Mouse (Mus musculus): ENCODE measurements around the gene Erp29. TPM values are rescaled to one million over a fixed set of nuclear protein-coding genes. Genes with fewer than 3 reads are reported as not detected.
A peak's percentile ranks its signal among the peaks of the same experiment; 100 is the strongest.

Erp29 gene
- polyA plus RNA-seq, 1 experiment from 2014 or later: 122 TPM

- Histone ChIP-seq H3K4me2 (peak overlapping the region; percentile 87), H3K9me3 (ENCODE audit: control insufficient read depth, low read length) (no peaks in the 10 kb centered on the region), H3K27me3 (ENCODE audit: control insufficient read depth, insufficient read depth, low read length) (no peaks in the 10 kb centered on the region), H3K4me1 (ENCODE audit: control insufficient read depth, insufficient read depth, low read length) (peaks cover 12% of the 10 kb centered on the region), H3K27ac (ENCODE audit: low read depth, low read length) (peak overlapping the region; percentile 89), H3K36me3 (ENCODE audit: control insufficient read depth, insufficient read depth, low read length) (peaks cover 5% of the 10 kb centered on the region; the same call in 1 of the 2 replicates), H3K9ac (ENCODE audit: low read length) (peak overlapping the region; percentile 93), H3K4me3 (ENCODE audit: low read depth, low read length) (peak overlapping the region; percentile 90)
- DNase-seq (ENCODE audit: low spot score, missing footprints): no peak
- ATAC-seq (ENCODE audit: low FRiP score): no peak; the same call in 1 of the 2 replicates
- WGBS: 9% methylated on average over 9 of the region's 9 CpGs
Measured at GRCm38 (mm10) chr5:121452906-121453305, 600 bp upstream of the Erp29 start.

- no peak for DNase-seq (ENCODE audit: low spot score, missing footprints)
- peak within 1 kb of the TSS; percentile 89 for H3K27ac ChIP-seq (ENCODE audit: low read depth, low read length)
- peaks cover 12% of the 10 kb centered on the region; the same call in 1 of the 2 replicates for H3K36me3 ChIP-seq (ENCODE audit: control insufficient read depth, insufficient read depth, low read length)
- ATAC-seq (ENCODE audit: low FRiP score): peak; percentile 40; the same call in 1 of the 2 replicates
- peak within 1 kb of the TSS; percentile 93 for H3K9ac ChIP-seq (ENCODE audit: low read length)
- H3K4me3 ChIP-seq (ENCODE audit: low read depth, low read length): peak within 1 kb of the TSS; percentile 90
- no peaks in the 10 kb centered on the region for H3K27me3 ChIP-seq (ENCODE audit: control insufficient read depth, insufficient read depth, low read length)
- peak within 1 kb of the TSS; percentile 87 for H3K4me2 ChIP-seq
- peaks cover 12% of the 10 kb centered on the region for H3K4me1 ChIP-seq (ENCODE audit: control insufficient read depth, insufficient read depth, low read length)
- under 1% methylated on average over 17 of the region's 17 CpGs for WGBS
- no peaks in the 10 kb centered on the region for H3K9me3 ChIP-seq (ENCODE audit: control insufficient read depth, low read length)
Measured at GRCm38 (mm10) chr5:121451644-121452025, 671 bp downstream of the Erp29 start, which contains the start of gene Tmem116. Gene Tmem116, plus strand, starts transcription at chr5:121451893.

GRCm38 (mm10) chr5:121451203-121451602 is 1.1 kb downstream of the Erp29 start:
- ATAC-seq (ENCODE audit: low FRiP score): no peak
- Histone ChIP-seq H3K27ac (ENCODE audit: low read depth, low read length) (no peak overlapping the region), H3K27me3 (ENCODE audit: control insufficient read depth, insufficient read depth, low read length) (no peaks in the 10 kb centered on the region), H3K4me2 (peak overlapping the region; percentile 87), H3K4me1 (ENCODE audit: control insufficient read depth, insufficient read depth, low read length) (peaks cover 12% of the 10 kb centered on the region), H3K9ac (ENCODE audit: low read length) (peak overlapping the region; percentile 89), H3K36me3 (ENCODE audit: control insufficient read depth, insufficient read depth, low read length) (peaks cover 12% of the 10 kb centered on the region; the same call in 1 of the 2 replicates), H3K4me3 (ENCODE audit: low read depth, low read length) (peak overlapping the region; percentile 90), H3K9me3 (ENCODE audit: control insufficient read depth, low read length) (no peaks in the 10 kb centered on the region)
- DNase-seq (ENCODE audit: low spot score, missing footprints): no peak
- WGBS: 27% methylated on average over 8 of the region's 8 CpGs

GRCm38 (mm10) chr5:121450476-121450875 is 1.8 kb downstream of the Erp29 start:
- no peaks in the 10 kb centered on the region for H3K9me3 ChIP-seq (ENCODE audit: control insufficient read depth, low read length)
- 87% methylated on average over 9 of the region's 9 CpGs for WGBS
- ATAC-seq (ENCODE audit: low FRiP score) (no peak), DNase-seq (ENCODE audit: low spot score, missing footprints) (no peak)
- peaks cover 13% of the 10 kb centered on the region; the same call in 1 of the 2 replicates for H3K36me3 ChIP-seq (ENCODE audit: control insufficient read depth, insufficient read depth, low read length)
- no peak overlapping the region for H3K9ac ChIP-seq (ENCODE audit: low read length)
- H3K27ac ChIP-seq (ENCODE audit: low read depth, low read length): no peak overlapping the region
- peaks cover 12% of the 10 kb centered on the region for H3K4me1 ChIP-seq (ENCODE audit: control insufficient read depth, insufficient read depth, low read length)
- H3K4me3 ChIP-seq (ENCODE audit: low read depth, low read length): no peak overlapping the region
- H3K27me3 ChIP-seq (ENCODE audit: control insufficient read depth, insufficient read depth, low read length): no peaks in the 10 kb centered on the region
- H3K4me2 ChIP-seq: no peak overlapping the region

GRCm38 (mm10) chr5:121449976-121450375 is 2.3 kb downstream of the Erp29 start:
- Histone ChIP-seq H3K4me2 (no peak overlapping the region), H3K36me3 (ENCODE audit: control insufficient read depth, insufficient read depth, low read length) (peaks cover 18% of the 10 kb centered on the region; the same call in 1 of the 2 replicates), H3K9me3 (ENCODE audit: control insufficient read depth, low read length) (no peaks in the 10 kb centered on the region), H3K27me3 (ENCODE audit: control insufficient read depth, insufficient read depth, low read length) (no peaks in the 10 kb centered on the region), H3K4me1 (ENCODE audit: control insufficient read depth, insufficient read depth, low read length) (peaks cover 12% of the 10 kb centered on the region), H3K9ac (ENCODE audit: low read length) (0 out of 2 replicates have a peak overlapping the region, but pooled peaks have one; percentile 2), H3K27ac (ENCODE audit: low read depth, low read length) (no peak overlapping the region), H3K4me3 (ENCODE audit: low read depth, low read length) (no peak overlapping the region)
- 64% methylated on average over 6 of the region's 6 CpGs for whole genome bisulfite sequencing
- peak; percentile 94 for DNase-seq (ENCODE audit: low spot score, missing footprints)
- no peak for ATAC-seq (ENCODE audit: low FRiP score)

GRCm38 (mm10) chr5:121448450-121448849 is 3.9 kb downstream of the Erp29 start:
- Histone ChIP-seq H3K27ac (ENCODE audit: low read depth, low read length) (no peak overlapping the region), H3K4me2 (no peak overlapping the region), H3K9me3 (ENCODE audit: control insufficient read depth, low read length) (no peaks in the 10 kb centered on the region), H3K4me3 (ENCODE audit: low read depth, low read length) (no peak overlapping the region), H3K9ac (ENCODE audit: low read length) (no peak overlapping the region), H3K4me1 (ENCODE audit: control insufficient read depth, insufficient read depth, low read length) (peaks cover 12% of the 10 kb centered on the region), H3K36me3 (ENCODE audit: control insufficient read depth, insufficient read depth, low read length) (peaks cover 27% of the 10 kb centered on the region; the same call in 1 of the 2 replicates), H3K27me3 (ENCODE audit: control insufficient read depth, insufficient read depth, low read length) (no peaks in the 10 kb centered on the region)
- 91% methylated on average over 3 of the region's 3 CpGs for WGBS
- ATAC-seq (ENCODE audit: low FRiP score) (no peak), DNase-seq (ENCODE audit: low spot score, missing footprints) (no peak)

GRCm38 (mm10) chr5:121444870-121445269 is 7.4 kb downstream of the Erp29 start:
- Histone ChIP-seq H3K9me3 (ENCODE audit: control insufficient read depth, low read length) (no peaks in the 10 kb centered on the region), H3K4me1 (ENCODE audit: control insufficient read depth, insufficient read depth, low read length) (no peaks in the 10 kb centered on the region), H3K27ac (ENCODE audit: low read depth, low read length) (no peak overlapping the region), H3K36me3 (ENCODE audit: control insufficient read depth, insufficient read depth, low read length) (peaks cover 40% of the 10 kb centered on the region; the same call in 1 of the 2 replicates), H3K4me2 (no peak overlapping the region), H3K27me3 (ENCODE audit: control insufficient read depth, insufficient read depth, low read length) (no peaks in the 10 kb centered on the region), H3K9ac (ENCODE audit: low read length) (no peak overlapping the region), H3K4me3 (ENCODE audit: low read depth, low read length) (no peak overlapping the region)
- DNase-seq (ENCODE audit: low spot score, missing footprints): no peak
- 91% methylated on average over 5 of the region's 5 CpGs for WGBS
- ATAC-seq (ENCODE audit: low FRiP score): no peak

GRCm38 (mm10) chr5:121443548-121443947 is 8.8 kb downstream of the Erp29 start:
- peaks cover 42% of the 10 kb centered on the region for H3K36me3 ChIP-seq (ENCODE audit: control insufficient read depth, insufficient read depth, low read length)
- no peak overlapping the region for H3K4me2 ChIP-seq
- 89% methylated on average over 3 of the region's 3 CpGs for WGBS
- H3K27me3 ChIP-seq (ENCODE audit: control insufficient read depth, insufficient read depth, low read length): no peaks in the 10 kb centered on the region
- H3K9ac ChIP-seq (ENCODE audit: low read length): no peak overlapping the region
- peak; percentile 93 for DNase-seq (ENCODE audit: low spot score, missing footprints)
- H3K27ac ChIP-seq (ENCODE audit: low read depth, low read length): no peak overlapping the region
- H3K4me3 ChIP-seq (ENCODE audit: low read depth, low read length): no peak overlapping the region
- H3K9me3 ChIP-seq (ENCODE audit: control insufficient read depth, low read length): no peaks in the 10 kb centered on the region
- no peaks in the 10 kb centered on the region for H3K4me1 ChIP-seq (ENCODE audit: control insufficient read depth, insufficient read depth, low read length)
- no peak for ATAC-seq (ENCODE audit: low FRiP score)

- WGBS: 91% methylated on average over 11 of the region's 11 CpGs
- ATAC-seq (ENCODE audit: low FRiP score) (no peak), DNase-seq (ENCODE audit: low spot score, missing footprints) (no peak)
- H3K9me3 ChIP-seq (ENCODE audit: control insufficient read depth, low read length): no peaks in the 10 kb centered on the region
- H3K4me2 ChIP-seq: no peak overlapping the region
- no peak overlapping the region for H3K27ac ChIP-seq (ENCODE audit: low read depth, low read length)
- peaks cover 40% of the 10 kb centered on the region for H3K36me3 ChIP-seq (ENCODE audit: control insufficient read depth, insufficient read depth, low read length)
- H3K4me3 ChIP-seq (ENCODE audit: low read depth, low read length): no peak overlapping the region
- H3K27me3 ChIP-seq (ENCODE audit: control insufficient read depth, insufficient read depth, low read length): no peaks in the 10 kb centered on the region
- no peak overlapping the region for H3K9ac ChIP-seq (ENCODE audit: low read length)
- no peaks in the 10 kb centered on the region for H3K4me1 ChIP-seq (ENCODE audit: control insufficient read depth, insufficient read depth, low read length)
Measured at GRCm38 (mm10) chr5:121438756-121439155, 13.6 kb downstream of the Erp29 start.
